18 mouse cellular contexts compared by ENCODE assay signal in genomic region chr14:105621124-105621523, GRCm38 (mm10).
DNase-seq lines count a peak whose midpoint lies in the region; ATAC-seq and TF ChIP-seq lines count a peak whose summit lies in the region.
"Had no signal": no experiment of that assay in that cellular context is flagged by ENCODE, and none has a peak within 500 bp of the region (broad histone marks: within the 10 kb centered on the region; RNA-seq: fewer than 3 reads in every experiment).

No protein-coding gene starts in this region.

- no peak overlapping the region for H3K27ac ChIP-seq in heart, postnatal 0 days (ENCODE audit: low read depth)
- H3K27ac ChIP-seq in heart, embryonic 10.5 days, result no peak overlapping the region
- no peak overlapping the region for H3K27ac ChIP-seq in cerebellum, adult 2 months (ENCODE audit: insufficient read depth, low read length)
- H3K27ac ChIP-seq: gastrocnemius, adult 2 months; liver, embryonic 13.5 days had no signal

- H3K27me3 ChIP-seq in heart, postnatal 0 days (ENCODE audit: control insufficient read depth, insufficient read depth, low read length), result no peaks in the 10 kb centered on the region
- H3K27me3 ChIP-seq in heart, embryonic 10.5 days (ENCODE audit: insufficient read depth, poor library complexity, severe bottlenecking), result no peaks in the 10 kb centered on the region
- H3K27me3 ChIP-seq in cerebellum, adult 2 months (ENCODE audit: control insufficient read depth, insufficient read depth, low read length), result no peaks in the 10 kb centered on the region
- H3K27me3 ChIP-seq: liver, embryonic 13.5 days; megakaryocyte, embryonic 14.5 days had no signal

- H3K4me2 ChIP-seq in heart, postnatal 0 days (ENCODE audit: low read depth, low read length), result no peak overlapping the region
- H3K4me2 ChIP-seq: liver, embryonic 13.5 days had no signal

- H3K9me3 ChIP-seq in heart, postnatal 0 days (replicated peaks; ENCODE audit: control insufficient read depth, low read length), result no peaks in the 10 kb centered on the region
- H3K9me3 ChIP-seq in heart, embryonic 10.5 days, result no peaks in the 10 kb centered on the region
- H3K9me3 ChIP-seq: liver, embryonic 13.5 days had no signal

- TF ChIP-seq CTCF in heart, postnatal 0 days (IDR thresholded peaks at IDR 0.05; ENCODE audit: low read depth), result no peak
- no peak for TF ChIP-seq CTCF in cerebellum, adult 2 months (IDR thresholded peaks at IDR 0.05; ENCODE audit: borderline replicate concordance, insufficient read depth, low read depth, low read length)

- H3K36me3 ChIP-seq in heart, postnatal 0 days (replicated peaks; ENCODE audit: control insufficient read depth, insufficient read depth, low read length), result no peaks in the 10 kb centered on the region
- no peaks in the 10 kb centered on the region for H3K36me3 ChIP-seq in heart, embryonic 10.5 days
- H3K36me3 ChIP-seq: liver, embryonic 13.5 days had no signal

- no peak for TF ChIP-seq EP300 in heart, postnatal 0 days (IDR thresholded peaks at IDR 0.05; ENCODE audit: low read depth)

- H3K9ac ChIP-seq in heart, postnatal 0 days (replicated peaks; ENCODE audit: low read depth, low read length), result no peak overlapping the region
- H3K9ac ChIP-seq: liver, embryonic 13.5 days had no signal

- ATAC-seq in heart, postnatal 0 days (ENCODE audit: insufficient read depth, low read depth), result no peak
- ATAC-seq: CD4-positive, CD25-positive, alpha-beta regulatory T cell, adult 4 months had no signal

- H3K4me3 ChIP-seq in heart, postnatal 0 days (ENCODE audit: low read depth, low read length), result no peak overlapping the region
- H3K4me3 ChIP-seq in heart, embryonic 10.5 days, result no peak overlapping the region
- no peak overlapping the region for H3K4me3 ChIP-seq in cerebellum, adult 2 months (replicated peaks; ENCODE audit: insufficient read depth, low read depth, low read length)
- H3K4me3 ChIP-seq: gastrocnemius, adult 2 months; liver, embryonic 13.5 days; megakaryocyte, embryonic 14.5 days had no signal

- DNase-seq in heart, postnatal 0 days (ENCODE audit: low spot score), result peak; percentile 18
- no peak for DNase-seq in heart, embryonic 10.5 days (ENCODE audit: low spot score)
- peak; percentile 37 for DNase-seq in left cerebral cortex, postnatal 4 days
- no peak for DNase-seq in left cerebral cortex, adult 8-10 months (ENCODE audit: low spot score in 2 of 2)
- peak; percentile 25 to 46 for DNase-seq in cerebellum, adult 2 months
- DNase-seq in cerebellum, postnatal 14 days, result peak; percentile 38 to 49
- DNase-seq in gastrocnemius, adult 8-10 months (ENCODE audit: low spot score in 2 of 2), result no peak
- DNase-seq in spleen, postnatal 36 days (ENCODE audit: low spot score in 2 of 2), result no peak
- DNase-seq: adrenal gland, adult 8-10 months; gastrocnemius, adult 2 months; kidney, adult 18-20 months; kidney, postnatal 36 days; liver, embryonic 13.5 days; lung, postnatal 10 days; right cerebral cortex, postnatal 14 days; thymus, postnatal 25 days had no signal

- H3K4me1 ChIP-seq in heart, postnatal 0 days (ENCODE audit: control insufficient read depth, insufficient read depth), result 0 out of 2 replicates have a peak, but pooled peaks cover 5% of the 10 kb centered on the region
- no peaks in the 10 kb centered on the region; the same call in 1 of the 2 replicates for H3K4me1 ChIP-seq in heart, embryonic 10.5 days
- H3K4me1 ChIP-seq in cerebellum, adult 2 months (ENCODE audit: control insufficient read depth, insufficient read depth, low read length), result no peaks in the 10 kb centered on the region
- H3K4me1 ChIP-seq: liver, embryonic 13.5 days; megakaryocyte, embryonic 14.5 days had no signal

- TF ChIP-seq POLR2A in cerebellum, adult 2 months (IDR thresholded peaks at IDR 0.05; ENCODE audit: borderline replicate concordance, insufficient read depth, low read length), result no peak

- intact Hi-C loops in left cerebral cortex, postnatal 4 days (cut with DNase I), result no loop called here

- whole genome bisulfite sequencing in heart, postnatal 0 days, result 36% methylated on average over 6 of the region's 6 CpGs
- WGBS in heart, embryonic 10.5 days, result 72% methylated on average over 6 of the region's 6 CpGs
- WGBS in cerebellum, adult 2 months, result 20% methylated on average over 6 of the region's 6 CpGs

Comparison
In these comparisons a context has a peak if more than half of its experiments do, and no peak if none do; other contexts are left out.
1. DNase-seq: peak in heart, postnatal 0 days (single experiment), left cerebral cortex, postnatal 4 days (single experiment), cerebellum, adult 2 months (2 of 2) and cerebellum, postnatal 14 days (2 of 2); none in heart, embryonic 10.5 days (single experiment), left cerebral cortex, adult 8-10 months (0 of 2), gastrocnemius, adult 8-10 months (0 of 2) and spleen, postnatal 36 days (0 of 2).